Mouse (Mus musculus) cerebellum, adult 2 months (tissue): ENCODE results near the gene Spred2. TPM values are rescaled to one million over a fixed set of nuclear protein-coding genes. Genes with fewer than 3 reads are reported as not detected.
A peak's percentile ranks its signal among the peaks of the same experiment; 100 is the strongest.

Experiments used
- DNase-seq, 2 experiments: peaks; one replicate each; pipeline ENCODE4 v3.0.0; 2021
- H3K27ac ChIP-seq: fragments of 200-500 bp; 2 replicates; pipeline ENCODE4 v1.5.1; 2012; ENCODE audit warnings: low read length, control low read depth, inconsistent platforms; ENCODE audit not compliant: insufficient read depth
- H3K27me3 ChIP-seq: fragments of 200-500 bp; 2 replicates; pipeline ENCODE4 v1.6.1; 2012; ENCODE audit warnings: inconsistent platforms, mild to moderate bottlenecking, low read length, moderate library complexity; ENCODE audit not compliant: control insufficient read depth, insufficient read depth
- H3K4me1 ChIP-seq: fragments of 200-500 bp; 2 replicates; pipeline ENCODE4 v1.6.1; 2011; ENCODE audit warnings: low read length; ENCODE audit not compliant: control insufficient read depth, insufficient read depth
- H3K4me3 ChIP-seq: fragments of 200-500 bp; replicated peaks from 2 replicates; pipeline ENCODE3; 2011; ENCODE audit warnings: mild to moderate bottlenecking, low read depth, low read length, control low read depth; ENCODE audit not compliant: insufficient read depth
- CTCF ChIP-seq: fragments of 200-500 bp; IDR thresholded peaks from 2 replicates; pipeline ENCODE4 v1.5.1; 2011; ENCODE audit warnings: low read depth, mild to moderate bottlenecking, control low read depth, low read length, moderate library complexity, borderline replicate concordance; ENCODE audit not compliant: insufficient read depth
- POLR2A ChIP-seq: fragments of 200-500 bp; IDR thresholded peaks from 2 replicates; pipeline ENCODE4 v1.6.1; 2011; ENCODE audit warnings: low read length, control low read depth, borderline replicate concordance; ENCODE audit not compliant: insufficient read depth
- WGBS: fragments of 180-500 bp; shearing (Covaris S2); methylation state at CpG from one replicate; pipeline ENCODE4 v1.1.7; 2018; 5-methylcytosine and 5-hydroxymethylcytosine counted together
- polyA plus RNA-seq: library from polyadenylated mRNA; depleted of rRNA; stranded (reverse); fragments of >200 nt; gene quantifications from 2 replicates; pipeline ENCODE4 v1.2.3, GENCODE M21; 2012

Spred2 gene
- polyA plus RNA-seq, 1 experiment: 40.3 TPM

GRCm38 (mm10) chr11:19961088-19961487 lies 36.9 kb downstream of the Spred2 start:
- Histone ChIP-seq H3K27ac (peak overlapping the region; percentile 76; the same call in 1 of the 2 replicates), H3K4me3 (no peak overlapping the region), H3K4me1 (peaks cover 60% of the 10 kb centered on the region), H3K27me3 (no peaks in the 10 kb centered on the region)
- no peak for DNase-seq
- WGBS: 54% methylated on average over 6 of the region's 6 CpGs
- TF ChIP-seq POLR2A: no peak

DNA sequence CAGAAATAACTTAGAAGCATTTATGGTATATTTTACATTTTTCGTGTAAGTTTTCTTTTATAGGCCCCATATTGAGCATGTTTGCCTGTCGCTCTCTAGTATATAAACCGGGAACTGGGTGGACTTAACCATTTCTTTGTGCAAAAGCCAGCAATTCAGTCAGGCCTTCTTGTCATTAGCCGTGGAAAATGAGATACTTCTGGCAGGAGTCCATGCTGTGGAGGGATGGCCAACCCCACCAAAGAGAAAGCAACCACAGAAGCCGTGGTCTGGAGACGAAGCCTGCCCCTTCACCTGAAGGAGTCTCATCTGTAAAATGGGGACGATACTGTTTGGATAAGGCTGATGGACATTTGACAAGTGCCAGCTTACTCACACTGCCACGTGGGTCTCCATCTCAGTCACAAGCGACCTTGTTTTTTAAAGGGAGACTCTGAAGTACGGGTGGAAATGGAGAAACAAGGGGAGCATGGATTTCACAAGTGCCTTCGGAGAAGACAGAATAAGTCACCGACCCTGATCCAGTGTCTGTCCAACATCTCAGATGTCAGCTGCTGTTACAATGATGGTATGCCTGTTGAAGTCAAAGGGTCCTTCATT lies 37.7 kb downstream of the Spred2 start:
- WGBS: 38% methylated on average over 12 of the region's 12 CpGs
- Histone ChIP-seq H3K4me3 (no peak overlapping the region), H3K27me3 (no peaks in the 10 kb centered on the region), H3K27ac (no peak overlapping the region), H3K4me1 (peaks cover 60% of the 10 kb centered on the region)
- no peak for DNase-seq
- TF ChIP-seq POLR2A: no peak
- no peak for TF ChIP-seq CTCF

DNA sequence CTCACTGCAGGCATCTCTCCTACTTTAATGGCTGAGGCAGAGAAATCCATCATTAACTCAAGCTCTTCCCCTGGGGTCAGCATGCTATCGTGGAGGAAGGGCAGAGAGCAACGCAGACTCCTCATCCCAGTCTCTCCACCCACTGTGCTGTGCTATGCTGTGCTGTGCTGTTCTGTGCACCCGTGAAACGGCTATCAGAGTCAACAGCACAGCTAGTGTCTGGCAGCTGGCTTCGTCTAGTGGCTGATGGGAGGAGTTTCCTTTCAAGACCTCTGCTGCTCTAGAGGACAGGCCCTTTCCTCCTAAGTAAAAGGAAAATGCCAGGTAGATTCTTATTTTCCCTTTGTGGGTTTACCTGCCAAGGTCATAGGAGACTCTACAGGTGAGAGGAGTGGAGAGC lies 38.6 kb downstream of the Spred2 start:
- Histone ChIP-seq H3K4me3 (no peak overlapping the region), H3K27me3 (no peaks in the 10 kb centered on the region), H3K27ac (peak overlapping the region; percentile 79), H3K4me1 (peaks cover 56% of the 10 kb centered on the region)
- WGBS: 8% methylated on average over 5 of the region's 5 CpGs
- TF ChIP-seq POLR2A (no peak), CTCF (no peak)
- no peak for DNase-seq

DNA sequence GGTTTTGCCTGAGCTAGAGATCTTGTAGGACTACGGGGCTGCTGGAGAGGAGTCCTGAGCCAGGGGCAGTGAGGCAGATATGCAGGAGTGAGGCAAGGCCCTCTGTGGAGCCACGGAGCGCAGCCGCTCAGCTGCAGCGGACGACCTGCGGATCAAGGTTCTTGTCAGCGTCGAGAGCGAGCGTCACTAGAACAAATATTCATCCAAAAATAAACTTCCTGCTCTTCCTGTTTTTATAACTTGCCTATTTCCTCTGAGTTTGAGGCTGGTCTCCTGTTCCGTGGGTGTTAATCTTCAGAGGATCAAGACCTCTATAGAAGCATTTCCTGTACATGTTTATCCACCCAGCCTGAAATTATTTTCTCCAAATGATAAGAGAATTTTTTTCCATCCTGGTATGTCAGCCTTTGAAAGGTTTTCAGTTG lies 39.6 kb downstream of the Spred2 start:
- Histone ChIP-seq H3K27me3 (no peaks in the 10 kb centered on the region), H3K27ac (peak overlapping the region; percentile 79), H3K4me1 (peaks cover 52% of the 10 kb centered on the region), H3K4me3 (no peak overlapping the region)
- 34% methylated on average over 12 of the region's 12 CpGs for WGBS
- TF ChIP-seq CTCF: no peak
- no peak for DNase-seq

DNA sequence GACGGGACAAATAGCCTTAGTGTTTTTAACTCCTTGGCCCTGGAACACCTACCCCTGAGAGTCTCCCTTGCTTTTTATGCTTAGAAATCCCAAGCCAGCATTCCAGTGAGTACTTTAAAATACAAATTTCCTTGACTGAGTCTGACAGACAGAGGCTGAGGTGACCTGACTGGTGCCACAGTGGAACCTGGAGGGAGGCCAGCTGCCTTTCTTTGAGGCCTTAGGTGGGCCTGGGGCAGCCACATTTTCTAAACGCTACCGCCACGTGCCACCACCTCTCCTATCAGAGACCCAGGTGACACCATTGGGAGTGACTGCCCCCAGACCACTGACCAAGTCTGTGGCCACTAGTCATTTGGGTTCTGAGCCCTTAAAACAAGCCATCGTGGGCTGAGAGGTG lies 40.2 kb downstream of the Spred2 start:
- TF ChIP-seq POLR2A (no peak), CTCF (no peak)
- Histone ChIP-seq H3K27me3 (no peaks in the 10 kb centered on the region), H3K4me1 (peaks cover 57% of the 10 kb centered on the region), H3K27ac (peak overlapping the region; percentile 47; the same call in 1 of the 2 replicates), H3K4me3 (no peak overlapping the region)
- WGBS: 43% methylated on average over 5 of the region's 5 CpGs
- no peak for DNase-seq

GRCm38 (mm10) chr11:19965037-19965611 lies 40.9 kb downstream of the Spred2 start:
- H3K4me3 ChIP-seq: no peak overlapping the region
- H3K27ac ChIP-seq: peak overlapping the region; percentile 69; the same call in 1 of the 2 replicates
- 40% methylated on average over 16 of the region's 16 CpGs for WGBS
- TF ChIP-seq CTCF: no peak
- TF ChIP-seq POLR2A: no peak
- H3K4me1 ChIP-seq: peaks cover 55% of the 10 kb centered on the region
- DNase-seq: peak in 1 of 2 experiments; percentile 49
- no peaks in the 10 kb centered on the region for H3K27me3 ChIP-seq

- DNase-seq: no peak
- Histone ChIP-seq H3K4me1 (peaks cover 57% of the 10 kb centered on the region), H3K4me3 (no peak overlapping the region), H3K27ac (no peak overlapping the region), H3K27me3 (no peaks in the 10 kb centered on the region)
- WGBS: 75% methylated on average over 4 of the region's 4 CpGs
- no peak for TF ChIP-seq CTCF
- TF ChIP-seq POLR2A: no peak
These were observed 41.5 kb downstream of the Spred2 start for GRCm38 (mm10) chr11:19965664-19966063.

- H3K27me3 ChIP-seq: no peaks in the 10 kb centered on the region
- 72% methylated on average over 2 of the region's 2 CpGs for WGBS
- DNase-seq: no peak
- peaks cover 52% of the 10 kb centered on the region for H3K4me1 ChIP-seq
- TF ChIP-seq POLR2A: no peak
- TF ChIP-seq CTCF: no peak
- H3K4me3 ChIP-seq: no peak overlapping the region
- H3K27ac ChIP-seq: no peak overlapping the region; the same call in 1 of the 2 replicates
These were observed 42.1 kb downstream of the Spred2 start for GRCm38 (mm10) chr11:19966294-19966693.
